Mouse (Mus musculus) hindbrain, embryonic 15.5 days (tissue): ENCODE measurements around the gene A730049H05Rik. TPM values are rescaled to one million over a fixed set of nuclear protein-coding genes. Genes with fewer than 3 reads are reported as not detected.

ENCODE experiments used
- ATAC-seq: fragments of 200-750 bp; cut with Nextera tagmentation; 2 replicates; pipeline ENCODE4 v1.8.0; 2017; ENCODE audit warnings: low read depth, moderate number of reproducible peaks, moderate TSS enrichment; ENCODE audit not compliant: low FRiP score
- H3K27ac ChIP-seq: fragments of 300-500 bp; sonication (generic); replicated peaks from 2 replicates; pipeline ENCODE4 v1.5.1; 2015; ENCODE audit warnings: mild to moderate bottlenecking, inconsistent platforms
- H3K27me3 ChIP-seq: fragments of 300-500 bp; sonication (generic); 2 replicates; pipeline ENCODE4 v1.6.1; 2015; ENCODE audit warnings: control low read depth, inconsistent platforms
- H3K36me3 ChIP-seq: fragments of 300-500 bp; sonication (generic); 2 replicates; pipeline ENCODE4 v1.6.1; 2015; ENCODE audit warnings: control low read depth, inconsistent platforms
- H3K4me1 ChIP-seq: fragments of 300-500 bp; sonication (generic); replicated peaks from 2 replicates; pipeline ENCODE4 v1.6.1; 2015; ENCODE audit warnings: control low read depth, inconsistent platforms
- H3K4me2 ChIP-seq: fragments of 300-500 bp; sonication (generic); 2 replicates; pipeline ENCODE4 v1.6.1; 2015; ENCODE audit warnings: moderate library complexity, mild to moderate bottlenecking, inconsistent platforms
- H3K4me3 ChIP-seq: fragments of 300-500 bp; sonication (generic); 2 replicates; pipeline ENCODE4 v1.5.1; 2015; ENCODE audit warnings: mild to moderate bottlenecking, inconsistent platforms
- H3K9ac ChIP-seq: fragments of 300-500 bp; sonication (generic); 2 replicates; pipeline ENCODE4 v1.6.1; 2015; ENCODE audit warnings: inconsistent platforms
- H3K9me3 ChIP-seq: fragments of 300-500 bp; sonication (generic); 2 replicates; pipeline ENCODE4 v1.6.1; 2016; ENCODE audit warnings: control low read depth, inconsistent platforms
- WGBS: fragments of 180-500 bp; shearing (Covaris S2); methylation state at CpG from one replicate; pipeline ENCODE4 v1.1.7; 2015; 5-methylcytosine and 5-hydroxymethylcytosine counted together
- polyA plus RNA-seq: library from polyadenylated mRNA; unstranded; fragments of >200 nt; fragmentation: Nextera tagmentation; extraction: Ambion mirVana; gene quantifications from 2 replicates; pipeline ENCODE4 v1.2.1, GENCODE M21; 2015

A730049H05Rik gene
- polyA plus RNA-seq, 1 experiment from 2014 or later: 0.74 TPM

DNA sequence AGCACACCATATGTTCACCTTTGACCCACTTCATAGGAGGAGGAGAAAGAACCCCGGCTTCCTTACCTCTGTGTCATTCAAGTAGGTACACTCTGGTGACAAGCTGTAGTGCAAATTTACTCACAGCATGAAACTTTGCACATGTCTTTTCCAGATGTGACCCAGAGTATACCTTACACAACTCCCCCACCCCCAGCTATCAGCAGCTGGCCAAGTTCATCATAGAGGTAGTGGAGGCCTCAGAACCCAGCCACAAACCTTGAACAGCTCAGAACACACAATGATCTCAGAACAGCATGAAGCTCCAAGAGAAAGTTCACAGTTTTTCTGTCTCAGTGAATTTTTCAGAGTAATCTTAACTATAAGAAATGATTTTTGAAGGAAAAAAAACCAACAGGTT is 75.3 kb downstream of the A730049H05Rik start:
- H3K9ac ChIP-seq: no peak overlapping the region
- WGBS: 87% methylated on average over 1 of the region's 1 CpGs
- H3K4me2 ChIP-seq: no peak overlapping the region
- no peak for ATAC-seq
- no peak overlapping the region for H3K27ac ChIP-seq
- no peaks in the 10 kb centered on the region for H3K36me3 ChIP-seq
- no peaks in the 10 kb centered on the region for H3K27me3 ChIP-seq
- no peaks in the 10 kb centered on the region for H3K9me3 ChIP-seq
- no peaks in the 10 kb centered on the region for H3K4me1 ChIP-seq
- H3K4me3 ChIP-seq: no peak overlapping the region

Other genes starting within 250 kb of the A730049H05Rik start
- 15.2 and 16.1 TPM in 2 replicates for gene Prickle2, start 110.3 kb upstream of the A730049H05Rik start, polyA plus RNA-seq
- gene Gm15737, start 52.9 kb downstream of the A730049H05Rik start, polyA plus RNA-seq: not detected in 2 replicates
- 1.6 TPM in 2 replicates for gene Adamts9, start 127.0 kb downstream of the A730049H05Rik start, polyA plus RNA-seq